Comparison of ENCODE assay signal across 14 mouse cellular contexts in genomic region chr11:77349698-77350097, GRCm38 (mm10).
DNase-seq lines count a peak whose midpoint lies in the region; ATAC-seq and TF ChIP-seq lines count a peak whose summit lies in the region.
"Had no signal": no experiment of that assay in that cellular context is flagged by ENCODE, and none has a peak within 500 bp of the region (broad histone marks: within the 10 kb centered on the region; RNA-seq: fewer than 3 reads in every experiment).

No protein-coding gene starts in this region.

- WGBS in intestine, embryonic 15.5 days: 81% methylated on average over 2 of the region's 2 CpGs
- 84% methylated on average over 2 of the region's 2 CpGs for whole genome bisulfite sequencing in intestine, embryonic 16.5 days
- 52% methylated on average over 2 of the region's 2 CpGs for WGBS in bone marrow, adult 2 months
- 56% methylated on average over 2 of the region's 2 CpGs for WGBS in liver, embryonic 15.5 days (ENCODE audit: insufficient replicate concordance)
- WGBS in kidney, adult 2 months: 91% methylated on average over 2 of the region's 2 CpGs

- no peaks in the 10 kb centered on the region for H3K9me3 ChIP-seq in intestine, embryonic 15.5 days
- no peaks in the 10 kb centered on the region for H3K9me3 ChIP-seq in intestine, embryonic 16.5 days (ENCODE audit: control insufficient read depth, low read length)
- no peaks in the 10 kb centered on the region for H3K9me3 ChIP-seq in liver, embryonic 15.5 days (replicated peaks)
- H3K9me3 ChIP-seq: forebrain, embryonic 12.5 days had no signal

- no peak for DNase-seq in kidney, adult 2 months
- no peak for DNase-seq in Muller cell, postnatal 12 days (ENCODE audit: inconsistent ontology term)
- DNase-seq: adrenal gland, postnatal 25 days; cerebellum, adult 2 months; gastrocnemius, postnatal 36 days; kidney, postnatal 4 days; right cerebral cortex, postnatal 4 days had no signal

- no peaks in the 10 kb centered on the region for H3K36me3 ChIP-seq in intestine, embryonic 15.5 days
- no peaks in the 10 kb centered on the region for H3K36me3 ChIP-seq in intestine, embryonic 16.5 days (ENCODE audit: control insufficient read depth, insufficient read depth, low read length)
- no peaks in the 10 kb centered on the region for H3K36me3 ChIP-seq in liver, embryonic 15.5 days (replicated peaks)
- H3K36me3 ChIP-seq in kidney, adult 2 months (ENCODE audit: control insufficient read depth, insufficient read depth, low read length): no peaks in the 10 kb centered on the region
- H3K36me3 ChIP-seq: forebrain, embryonic 12.5 days had no signal

- no peak overlapping the region for H3K27ac ChIP-seq in intestine, embryonic 15.5 days
- H3K27ac ChIP-seq in intestine, embryonic 16.5 days (ENCODE audit: low read length): no peak overlapping the region
- no peak overlapping the region for H3K27ac ChIP-seq in bone marrow, adult 2 months (ENCODE audit: control insufficient read depth, insufficient read depth, low read depth, low read length, poor library complexity)
- no peak overlapping the region for H3K27ac ChIP-seq in cortical plate, adult 2 months (ENCODE audit: insufficient read depth, low read length)
- H3K27ac ChIP-seq in liver, embryonic 15.5 days (replicated peaks): no peak overlapping the region
- no peak overlapping the region for H3K27ac ChIP-seq in kidney, adult 2 months (ENCODE audit: insufficient read depth, low read depth, low read length)
- H3K27ac ChIP-seq: forebrain, embryonic 12.5 days; left cerebral cortex, adult 2 months had no signal

- no peak for ATAC-seq in intestine, embryonic 15.5 days
- no peak for ATAC-seq in intestine, embryonic 16.5 days
- ATAC-seq in liver, embryonic 15.5 days (ENCODE audit: insufficient read depth): no peak

- TF ChIP-seq CTCF in bone marrow, adult 2 months (IDR thresholded peaks at IDR 0.05; ENCODE audit: control insufficient read depth, insufficient read depth, low read length): no peak
- no peak for TF ChIP-seq CTCF in cortical plate, adult 2 months (IDR thresholded peaks at IDR 0.05; ENCODE audit: extremely low read depth, insufficient read depth, low read length)
- no peak for TF ChIP-seq CTCF in kidney, adult 2 months (conservative IDR thresholded peaks at IDR 0.05; ENCODE audit: insufficient read depth, insufficient read length, low read depth, low read length)

- peak overlapping the region; percentile 81; the same call in 1 of the 2 replicates for H3K4me2 ChIP-seq in intestine, embryonic 15.5 days (replicated peaks)
- H3K4me2 ChIP-seq in intestine, embryonic 16.5 days (ENCODE audit: low read depth, low read length): no peak overlapping the region
- peak overlapping the region; percentile 91 for H3K4me2 ChIP-seq in liver, embryonic 15.5 days

- H3K9ac ChIP-seq in intestine, embryonic 15.5 days: no peak overlapping the region
- no peak overlapping the region for H3K9ac ChIP-seq in intestine, embryonic 16.5 days (ENCODE audit: low read depth, low read length)
- H3K9ac ChIP-seq in liver, embryonic 15.5 days: no peak overlapping the region
- H3K9ac ChIP-seq: forebrain, embryonic 12.5 days had no signal

- TF ChIP-seq POLR2A in bone marrow, adult 2 months (IDR thresholded peaks at IDR 0.05; ENCODE audit: borderline replicate concordance, control insufficient read depth, low read depth, low read length): no peak
- TF ChIP-seq POLR2A in cortical plate, adult 2 months (IDR thresholded peaks at IDR 0.05; ENCODE audit: extremely low read depth, insufficient read depth, low read length): no peak
- TF ChIP-seq POLR2A in kidney, adult 2 months (IDR thresholded peaks at IDR 0.05; ENCODE audit: low read depth, low read length): no peak

- no peaks in the 10 kb centered on the region for H3K4me1 ChIP-seq in intestine, embryonic 15.5 days (replicated peaks)
- peaks cover 2% of the 10 kb centered on the region; the same call in 1 of the 2 replicates for H3K4me1 ChIP-seq in intestine, embryonic 16.5 days (ENCODE audit: control insufficient read depth, insufficient read depth, low read length)
- H3K4me1 ChIP-seq in bone marrow, adult 2 months (ENCODE audit: control insufficient read depth, insufficient read depth, low read length): no peaks in the 10 kb centered on the region; the same call in 1 of the 2 replicates
- H3K4me1 ChIP-seq in cortical plate, adult 2 months (ENCODE audit: control insufficient read depth, insufficient read depth, low read length): no peaks in the 10 kb centered on the region
- H3K4me1 ChIP-seq in liver, embryonic 15.5 days (replicated peaks): peaks cover 23% of the 10 kb centered on the region
- H3K4me1 ChIP-seq in kidney, adult 2 months (ENCODE audit: control insufficient read depth, insufficient read depth, low read length): no peaks in the 10 kb centered on the region; the same call in 1 of the 2 replicates

- H3K27me3 ChIP-seq in intestine, embryonic 15.5 days (replicated peaks): no peaks in the 10 kb centered on the region
- no peaks in the 10 kb centered on the region for H3K27me3 ChIP-seq in intestine, embryonic 16.5 days (replicated peaks; ENCODE audit: control insufficient read depth, insufficient read depth, low read length)
- H3K27me3 ChIP-seq in liver, embryonic 15.5 days: peaks cover 13% of the 10 kb centered on the region
- H3K27me3 ChIP-seq in kidney, adult 2 months (replicated peaks; ENCODE audit: control insufficient read depth, insufficient read depth, low read length): no peaks in the 10 kb centered on the region

- no peak overlapping the region for H3K4me3 ChIP-seq in intestine, embryonic 15.5 days (replicated peaks)
- no peak overlapping the region for H3K4me3 ChIP-seq in intestine, embryonic 16.5 days (ENCODE audit: low read length)
- H3K4me3 ChIP-seq in bone marrow, adult 2 months (replicated peaks; ENCODE audit: control insufficient read depth, low read depth, low read length): peak overlapping the region; percentile 55
- H3K4me3 ChIP-seq in cortical plate, adult 2 months (ENCODE audit: insufficient read depth, low read length): peak overlapping the region; percentile 56; the same call in 1 of the 2 replicates
- H3K4me3 ChIP-seq in liver, embryonic 15.5 days (replicated peaks): 0 out of 2 replicates have a peak overlapping the region, but pooled peaks have one; percentile 8
- H3K4me3 ChIP-seq in kidney, adult 2 months (ENCODE audit: insufficient read depth, low read depth, low read length): no peak overlapping the region

Comparison
In these comparisons a context has a peak if more than half of its experiments do, and no peak if none do; other contexts are left out.
1. H3K4me3 ChIP-seq: peak in bone marrow, adult 2 months (single experiment), cortical plate, adult 2 months (single experiment) and liver, embryonic 15.5 days (single experiment); none in intestine, embryonic 15.5 days (single experiment), intestine, embryonic 16.5 days (single experiment) and kidney, adult 2 months (single experiment).